Mouse (Mus musculus): Measurements from ENCODE around the gene Specc1l. TPM values are rescaled to one million over a fixed set of nuclear protein-coding genes. Genes with fewer than 3 reads are reported as not detected.

The Specc1l gene
- total and polyA plus RNA-seq, 3 experiments, result 17.9 to 39.6 (median 37.9) TPM

- WGBS, result 50% methylated on average over 4 of the region's 4 CpGs
- H3K36me3 ChIP-seq (ENCODE audit: control insufficient read depth, insufficient read depth, low read length), result peaks cover 2% of the 10 kb centered on the region; the same call in 1 of the 2 replicates
- intact Hi-C loops (cut with DNase I), result no loop called here
These were observed 61.1 kb downstream of the Specc1l start for GRCm38 (mm10) chr10:75273020-75273419.

GRCm38 (mm10) chr10:75276427-75277013, 64.6 kb downstream of the Specc1l start:
- no peak overlapping the region for H3K27ac ChIP-seq

More at GRCm38 (mm10) chr10:75273020-75273419, 61.1 kb downstream of the Specc1l start:
- H3K27ac ChIP-seq, result no peak overlapping the region; the same call in 1 of the 2 replicates
- no peaks in the 10 kb centered on the region for H3K27me3 ChIP-seq (ENCODE audit: control insufficient read depth, insufficient read depth, low read length)
- no peak for DNase-seq
- no peak for TF ChIP-seq POLR2A (IDR thresholded peaks at IDR 0.05; ENCODE audit: insufficient read depth, low read depth, low read length)
- TF ChIP-seq EP300 (IDR thresholded peaks at IDR 0.05; ENCODE audit: insufficient read depth, low read depth, low read length), result 0 out of 2 replicates have a peak, but pooled peaks have one; percentile 20
- no peak for TF ChIP-seq CTCF (IDR thresholded peaks at IDR 0.05)
- H3K9ac ChIP-seq (ENCODE audit: low read depth, low read length), result no peak overlapping the region
- H3K4me3 ChIP-seq, result no peak overlapping the region
- peaks cover 3% of the 10 kb centered on the region; the same call in 1 of the 2 replicates for H3K4me1 ChIP-seq (ENCODE audit: control insufficient read depth, insufficient read depth, low read length)
- H3K79me2 ChIP-seq (replicated peaks; ENCODE audit: control insufficient read depth, insufficient read depth, low read length), result no peaks in the 10 kb centered on the region

GRCm38 (mm10) chr10:75277501-75277900, 65.6 kb downstream of the Specc1l start:
- WGBS, result 67% methylated on average over 1 of the region's 1 CpGs
- peak in 1 of 2 experiments; percentile 47 for DNase-seq
- Histone ChIP-seq H3K27ac (no peak overlapping the region), H3K9ac (ENCODE audit: low read depth, low read length) (no peak overlapping the region), H3K4me3 (no peak overlapping the region), H3K27me3 (ENCODE audit: control insufficient read depth, insufficient read depth, low read length) (no peaks in the 10 kb centered on the region), H3K36me3 (ENCODE audit: control insufficient read depth, insufficient read depth, low read length) (peaks cover 2% of the 10 kb centered on the region), H3K79me2 (replicated peaks; ENCODE audit: control insufficient read depth, insufficient read depth, low read length) (no peaks in the 10 kb centered on the region), H3K4me1 (ENCODE audit: control insufficient read depth, insufficient read depth, low read length) (peaks cover 3% of the 10 kb centered on the region; the same call in 1 of the 2 replicates)
- intact Hi-C loops (cut with DNase I), result loop anchor here (1.0 to 5.0 kb wide), 4 partner anchors 39 to 210 kb away; partner anchors contain the start of gene Adora2a
- peak; percentile 93 for TF ChIP-seq CTCF (IDR thresholded peaks at IDR 0.05)
- no peak for TF ChIP-seq EP300 (IDR thresholded peaks at IDR 0.05; ENCODE audit: insufficient read depth, low read depth, low read length)

More at GRCm38 (mm10) chr10:75276427-75277013, 64.6 kb downstream of the Specc1l start:
- Histone ChIP-seq H3K36me3 (ENCODE audit: control insufficient read depth, insufficient read depth, low read length) (peaks cover 2% of the 10 kb centered on the region), H3K4me1 (ENCODE audit: control insufficient read depth, insufficient read depth, low read length) (peaks cover 3% of the 10 kb centered on the region; the same call in 1 of the 2 replicates), H3K79me2 (replicated peaks; ENCODE audit: control insufficient read depth, insufficient read depth, low read length) (no peaks in the 10 kb centered on the region), H3K27me3 (ENCODE audit: control insufficient read depth, insufficient read depth, low read length) (no peaks in the 10 kb centered on the region), H3K9ac (ENCODE audit: low read depth, low read length) (no peak overlapping the region), H3K4me3 (no peak overlapping the region)
- TF ChIP-seq EP300 (IDR thresholded peaks at IDR 0.05; ENCODE audit: insufficient read depth, low read depth, low read length), result no peak
- TF ChIP-seq CTCF (IDR thresholded peaks at IDR 0.05), result no peak
- WGBS, result 88% methylated on average over 12 of the region's 12 CpGs
- intact Hi-C loops (cut with DNase I), result loop anchor here (1.0 to 5.0 kb wide), 4 partner anchors 40 to 211 kb away; partner anchors contain the start of gene Adora2a
- no peak for DNase-seq

GRCm38 (mm10) chr10:75282648-75283047, 70.8 kb downstream of the Specc1l start:
- Histone ChIP-seq H3K4me3 (no peak overlapping the region), H3K36me3 (ENCODE audit: control insufficient read depth, insufficient read depth, low read length) (peaks cover 3% of the 10 kb centered on the region), H3K27ac (no peak overlapping the region), H3K9ac (ENCODE audit: low read depth, low read length) (no peak overlapping the region), H3K27me3 (ENCODE audit: control insufficient read depth, insufficient read depth, low read length) (no peaks in the 10 kb centered on the region), H3K79me2 (replicated peaks; ENCODE audit: control insufficient read depth, insufficient read depth, low read length) (no peaks in the 10 kb centered on the region), H3K4me1 (ENCODE audit: control insufficient read depth, insufficient read depth, low read length) (no peaks in the 10 kb centered on the region)
- 76% methylated on average over 5 of the region's 5 CpGs for WGBS
- intact Hi-C loops (cut with DNase I), result no loop called here
- no peak for TF ChIP-seq EP300 (IDR thresholded peaks at IDR 0.05; ENCODE audit: insufficient read depth, low read depth, low read length)
- no peak for TF ChIP-seq CTCF (IDR thresholded peaks at IDR 0.05)
- TF ChIP-seq POLR2A (IDR thresholded peaks at IDR 0.05; ENCODE audit: insufficient read depth, low read depth, low read length), result no peak
- DNase-seq, result peak in 1 of 2 experiments; percentile 53

GRCm38 (mm10) chr10:75283821-75284220, 71.9 kb downstream of the Specc1l start:
- H3K36me3 ChIP-seq (ENCODE audit: control insufficient read depth, insufficient read depth, low read length), result peaks cover 3% of the 10 kb centered on the region
- intact Hi-C loops (cut with DNase I), result no loop called here
- no peak for DNase-seq
- no peak overlapping the region for H3K9ac ChIP-seq (ENCODE audit: low read depth, low read length)
- peaks cover 3% of the 10 kb centered on the region for H3K4me1 ChIP-seq (ENCODE audit: control insufficient read depth, insufficient read depth, low read length)
- H3K27me3 ChIP-seq (ENCODE audit: control insufficient read depth, insufficient read depth, low read length), result no peaks in the 10 kb centered on the region
- no peaks in the 10 kb centered on the region for H3K79me2 ChIP-seq (replicated peaks; ENCODE audit: control insufficient read depth, insufficient read depth, low read length)
- H3K27ac ChIP-seq, result no peak overlapping the region
- TF ChIP-seq CTCF (IDR thresholded peaks at IDR 0.05) (no peak), EP300 (IDR thresholded peaks at IDR 0.05; ENCODE audit: insufficient read depth, low read depth, low read length) (no peak), POLR2A (IDR thresholded peaks at IDR 0.05; ENCODE audit: insufficient read depth, low read depth, low read length) (no peak)
- 95% methylated on average over 3 of the region's 3 CpGs for WGBS
- no peak overlapping the region for H3K4me3 ChIP-seq

GRCm38 (mm10) chr10:75288579-75288978, 76.7 kb downstream of the Specc1l start:
- H3K79me2 ChIP-seq (replicated peaks; ENCODE audit: control insufficient read depth, insufficient read depth, low read length), result no peaks in the 10 kb centered on the region
- WGBS, result 56% methylated on average over 7 of the region's 7 CpGs
- peaks cover 3% of the 10 kb centered on the region; the same call in 1 of the 2 replicates for H3K36me3 ChIP-seq (ENCODE audit: control insufficient read depth, insufficient read depth, low read length)
- peaks cover 9% of the 10 kb centered on the region for H3K4me1 ChIP-seq (ENCODE audit: control insufficient read depth, insufficient read depth, low read length)
- intact Hi-C loops (cut with DNase I), result no loop called here
- peak overlapping the region; percentile 7; the same call in 1 of the 2 replicates for H3K27ac ChIP-seq
- peak in 1 of 2 experiments; percentile 36 for DNase-seq
- H3K4me3 ChIP-seq, result no peak overlapping the region
- no peaks in the 10 kb centered on the region for H3K27me3 ChIP-seq (ENCODE audit: control insufficient read depth, insufficient read depth, low read length)
- no peak for TF ChIP-seq EP300 (IDR thresholded peaks at IDR 0.05; ENCODE audit: insufficient read depth, low read depth, low read length)
- TF ChIP-seq POLR2A (IDR thresholded peaks at IDR 0.05; ENCODE audit: insufficient read depth, low read depth, low read length), result no peak
- no peak for TF ChIP-seq CTCF (IDR thresholded peaks at IDR 0.05)
- H3K9ac ChIP-seq (ENCODE audit: low read depth, low read length), result no peak overlapping the region

All from heart, adult 2 months (tissue).